Mouse (Mus musculus) forebrain, embryonic 14.5 days (tissue): ENCODE results near the gene Prpf6. TPM values are rescaled to one million over a fixed set of nuclear protein-coding genes. Genes with fewer than 3 reads are reported as not detected.
A peak's percentile ranks its signal among the peaks of the same experiment; 100 is the strongest.

Experiments used
- ATAC-seq: fragments of 200-750 bp; cut with Nextera tagmentation; 2 replicates; pipeline ENCODE4 v1.8.0; 2017; ENCODE audit warnings: mild to moderate bottlenecking, moderate library complexity
- DNase-seq: peaks from one replicate; pipeline ENCODE4 v3.0.0-alpha.2; 2015; ENCODE audit warnings: low spot score
- H3K27ac ChIP-seq: fragments of 300-500 bp; sonication (generic); 2 replicates; pipeline ENCODE4 v1.5.1; 2014; ENCODE audit warnings: low read depth, mild to moderate bottlenecking, control low read depth, low read length, moderate library complexity
- H3K27me3 ChIP-seq: fragments of 300-500 bp; sonication (generic); replicated peaks from 2 replicates; pipeline ENCODE4 v1.6.1; 2014; ENCODE audit warnings: low read length, control low read depth, mixed read lengths; ENCODE audit not compliant: control insufficient read depth, insufficient read depth
- H3K36me3 ChIP-seq: fragments of 300-500 bp; sonication (generic); 2 replicates; pipeline ENCODE4 v1.6.1; 2014; ENCODE audit warnings: low read length, control low read depth; ENCODE audit not compliant: control insufficient read depth, insufficient read depth
- H3K4me1 ChIP-seq: fragments of 300-500 bp; sonication (generic); 2 replicates; pipeline ENCODE4 v1.6.1; 2014; ENCODE audit warnings: antibody characterized with exemption, low read length, control low read depth; ENCODE audit not compliant: control insufficient read depth, insufficient read depth
- H3K4me2 ChIP-seq: fragments of 300-500 bp; sonication (generic); 2 replicates; pipeline ENCODE4 v1.6.1; 2014; ENCODE audit warnings: mild to moderate bottlenecking, control low read depth, low read length
- H3K4me3 ChIP-seq: fragments of 300-500 bp; sonication (generic); 2 replicates; pipeline ENCODE4 v1.5.1; 2014; ENCODE audit warnings: low read depth, low read length, control low read depth
- H3K9ac ChIP-seq: fragments of 300-500 bp; sonication (generic); 2 replicates; pipeline ENCODE4 v1.6.1; 2014; ENCODE audit warnings: mild to moderate bottlenecking, low read length, control low read depth, moderate library complexity
- H3K9me3 ChIP-seq: fragments of 300-500 bp; sonication (generic); replicated peaks from 2 replicates; pipeline ENCODE4 v1.6.1; 2016; ENCODE audit warnings: low read length, control low read depth, mixed read lengths; ENCODE audit not compliant: control insufficient read depth
- WGBS: fragments of 180-500 bp; shearing (Covaris S2); extraction: QIAGEN DNeasy Blood & Tissue Kit; methylation state at CpG from one replicate; pipeline ENCODE4 v1.1.7; 2014; 5-methylcytosine and 5-hydroxymethylcytosine counted together
- polyA plus RNA-seq: library from polyadenylated mRNA; unstranded; fragments of >200 nt; fragmentation: Nextera tagmentation; extraction: Ambion mirVana; gene quantifications from 2 replicates; pipeline ENCODE4 v1.2.1, GENCODE M21; 2014

Gene Prpf6
- polyA plus RNA-seq, 1 experiment from 2014 or later: 57.2 TPM

GRCm38 (mm10) chr2:181598454-181599351, 7.0 kb downstream of the Prpf6 start, which contains the start of gene Samd10:
Samd10 (minus strand) TSS chr2:181599212.
- DNase-seq: peak; percentile 74
- Histone ChIP-seq H3K4me2 (peak within 1 kb of the TSS; percentile 81), H3K27ac (peak within 1 kb of the TSS; percentile 85), H3K4me1 (peaks cover 17% of the 10 kb centered on the region), H3K27me3 (no peaks in the 10 kb centered on the region), H3K9ac (peak within 1 kb of the TSS; percentile 90), H3K9me3 (no peaks in the 10 kb centered on the region), H3K4me3 (peak within 1 kb of the TSS; percentile 62), H3K36me3 (peaks cover 13% of the 10 kb centered on the region)
- peak; percentile 40 for ATAC-seq
- 1% methylated on average over 58 of the region's 71 CpGs for WGBS

- no peak overlapping the region for H3K27ac ChIP-seq
- ATAC-seq (no peak), DNase-seq (no peak)
- WGBS: 60% methylated on average over 6 of the region's 6 CpGs
- H3K4me1 ChIP-seq: peaks cover 17% of the 10 kb centered on the region
- H3K9me3 ChIP-seq: no peaks in the 10 kb centered on the region
- no peaks in the 10 kb centered on the region for H3K27me3 ChIP-seq
- H3K4me2 ChIP-seq: peak overlapping the region; percentile 83
- peak overlapping the region; percentile 58 for H3K4me3 ChIP-seq
- H3K36me3 ChIP-seq: peaks cover 13% of the 10 kb centered on the region
- H3K9ac ChIP-seq: peak overlapping the region; percentile 83
Measured at GRCm38 (mm10) chr2:181600226-181600758, 8.6 kb downstream of the Prpf6 start.

GRCm38 (mm10) chr2:181600828-181601750, 9.4 kb downstream of the Prpf6 start:
- Histone ChIP-seq H3K27me3 (no peaks in the 10 kb centered on the region), H3K9me3 (no peaks in the 10 kb centered on the region), H3K27ac (peak overlapping the region; percentile 82), H3K4me1 (peaks cover 17% of the 10 kb centered on the region), H3K9ac (peak overlapping the region; percentile 83), H3K36me3 (peaks cover 6% of the 10 kb centered on the region), H3K4me3 (peak overlapping the region; percentile 58), H3K4me2 (peak overlapping the region; percentile 83)
- peak; percentile 99 for DNase-seq
- 1% methylated on average over 57 of the region's 57 CpGs for whole genome bisulfite sequencing
- ATAC-seq: peak; percentile 96

- Histone ChIP-seq H3K4me2 (peak overlapping the region; percentile 83), H3K27me3 (no peaks in the 10 kb centered on the region), H3K9ac (peak overlapping the region; percentile 83), H3K9me3 (no peaks in the 10 kb centered on the region), H3K4me3 (peak overlapping the region; percentile 58), H3K27ac (0 out of 2 replicates have a peak overlapping the region, but pooled peaks have one; percentile 15), H3K36me3 (no peaks in the 10 kb centered on the region), H3K4me1 (peaks cover 17% of the 10 kb centered on the region)
- WGBS: 30% methylated on average over 10 of the region's 10 CpGs
- no peak for ATAC-seq
- no peak for DNase-seq
Measured at GRCm38 (mm10) chr2:181601751-181602145, 10.1 kb downstream of the Prpf6 start.

GRCm38 (mm10) chr2:181602367-181602766, 10.7 kb downstream of the Prpf6 start:
- H3K27ac ChIP-seq: no peak overlapping the region
- no peak for ATAC-seq
- H3K27me3 ChIP-seq: no peaks in the 10 kb centered on the region
- H3K4me3 ChIP-seq: peak overlapping the region; percentile 58; the same call in 1 of the 2 replicates
- no peaks in the 10 kb centered on the region for H3K9me3 ChIP-seq
- H3K4me1 ChIP-seq: peaks cover 17% of the 10 kb centered on the region
- no peaks in the 10 kb centered on the region for H3K36me3 ChIP-seq
- 79% methylated on average over 4 of the region's 4 CpGs for WGBS
- no peak for DNase-seq
- H3K9ac ChIP-seq: no peak overlapping the region
- peak overlapping the region; percentile 83 for H3K4me2 ChIP-seq

- no peaks in the 10 kb centered on the region for H3K27me3 ChIP-seq
- no peaks in the 10 kb centered on the region for H3K4me1 ChIP-seq
- no peak overlapping the region for H3K4me2 ChIP-seq
- no peak for DNase-seq
- no peak overlapping the region for H3K4me3 ChIP-seq
- no peak for ATAC-seq
- H3K27ac ChIP-seq: no peak overlapping the region
- 93% methylated on average over 5 of the region's 5 CpGs for WGBS
- H3K36me3 ChIP-seq: peaks cover 64% of the 10 kb centered on the region
- no peaks in the 10 kb centered on the region for H3K9me3 ChIP-seq
- no peak overlapping the region for H3K9ac ChIP-seq
Measured at GRCm38 (mm10) chr2:181618761-181619495, 27.3 kb downstream of the Prpf6 start.

- Histone ChIP-seq H3K9ac (no peak overlapping the region), H3K4me2 (no peak overlapping the region), H3K4me3 (no peak overlapping the region), H3K27me3 (no peaks in the 10 kb centered on the region), H3K4me1 (no peaks in the 10 kb centered on the region), H3K36me3 (peaks cover 71% of the 10 kb centered on the region), H3K27ac (no peak overlapping the region), H3K9me3 (no peaks in the 10 kb centered on the region)
- ATAC-seq (no peak), DNase-seq (peak; percentile 42)
Measured at GRCm38 (mm10) chr2:181623401-181623800, 31.7 kb downstream of the Prpf6 start.

- DNase-seq (no peak), ATAC-seq (no peak)
- H3K4me1 ChIP-seq: no peaks in the 10 kb centered on the region
- H3K27me3 ChIP-seq: no peaks in the 10 kb centered on the region
- no peaks in the 10 kb centered on the region for H3K9me3 ChIP-seq
- no peak overlapping the region for H3K27ac ChIP-seq
- peaks cover 59% of the 10 kb centered on the region for H3K36me3 ChIP-seq
- H3K4me2 ChIP-seq: no peak overlapping the region
- no peak overlapping the region for H3K9ac ChIP-seq
- H3K4me3 ChIP-seq: no peak overlapping the region
Measured at GRCm38 (mm10) chr2:181628471-181628870, 36.8 kb downstream of the Prpf6 start.
